Mouse (Mus musculus) G1E-ER4 (cell line): ENCODE data around the gene Gm49369. TPM values are rescaled to one million over a fixed set of nuclear protein-coding genes. Genes with fewer than 3 reads are reported as not detected.

Experiments used
- GATA1 ChIP-seq: IDR thresholded peaks from one replicate; pipeline ENCODE4 v1.8.0; 2012; ENCODE audit warnings: low read length, inconsistent platforms
- polyA plus RNA-seq: library from polyadenylated mRNA; stranded (reverse); fragments of >175 nt; gene quantifications from 2 replicates; pipeline ENCODE4 v1.2.3, GENCODE M21; 2012

The Gm49369 gene
- polyA plus RNA-seq, 1 experiment = 24.2 TPM

DNA sequence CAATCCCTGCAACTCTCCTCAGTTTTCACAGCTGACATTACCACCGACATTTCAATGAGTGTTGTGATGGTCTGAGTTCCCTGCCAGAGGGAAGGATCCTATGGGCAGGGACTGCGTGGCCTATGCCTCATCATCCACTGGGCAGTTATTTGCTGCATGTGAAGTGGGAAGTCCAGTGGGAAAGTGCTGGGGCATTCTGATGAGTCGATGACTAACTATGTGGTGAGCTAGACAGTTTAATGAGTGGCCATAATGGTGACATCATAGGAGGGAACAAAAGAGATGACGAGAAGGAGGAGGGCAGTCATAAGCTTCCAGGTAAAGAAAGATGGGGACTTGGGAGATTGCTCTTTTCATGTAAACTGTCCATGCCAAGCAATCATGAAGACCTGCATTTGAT, 19.4 kb downstream of the Gm49369 start:
- no peak for TF ChIP-seq GATA1

DNA sequence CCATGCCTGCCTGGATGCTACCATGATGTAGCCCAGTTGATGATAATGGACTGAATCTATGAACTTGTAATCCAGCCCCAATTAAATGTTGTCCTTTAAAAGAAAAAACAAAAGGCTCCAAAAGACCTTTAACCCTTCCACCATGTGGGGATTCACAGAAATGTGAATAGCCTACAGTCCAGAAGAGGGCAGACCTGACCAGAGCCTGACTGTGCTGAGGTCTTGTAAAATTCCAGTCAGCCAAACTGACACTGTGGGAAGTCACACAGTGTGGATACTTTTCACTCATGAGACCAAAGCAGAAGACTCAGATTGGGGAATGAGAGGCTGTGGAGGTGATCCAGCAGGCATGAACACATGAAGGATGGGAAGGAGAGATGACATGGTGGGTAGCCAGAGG, 21.7 kb downstream of the Gm49369 start:
- no peak for TF ChIP-seq GATA1

DNA sequence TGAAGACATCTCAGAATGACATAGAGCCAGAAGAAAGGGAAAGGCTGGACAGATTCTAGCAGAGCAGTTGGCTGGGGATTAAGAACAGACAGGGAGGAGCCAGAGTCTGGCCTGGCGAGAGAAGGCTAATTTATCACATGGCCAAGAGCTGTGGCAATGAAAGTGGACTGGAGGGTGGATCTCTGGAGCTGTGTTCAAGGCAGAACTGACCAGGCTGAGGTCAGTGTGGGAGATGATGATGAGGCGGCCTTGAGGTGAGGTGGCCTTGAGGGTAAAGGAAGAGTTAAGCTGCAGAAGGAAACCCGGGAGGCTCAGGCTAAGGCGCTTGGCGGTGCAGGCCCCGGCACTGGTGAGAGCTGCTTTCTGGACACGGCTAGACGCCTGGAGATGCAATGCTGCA, 23.3 kb downstream of the Gm49369 start:
- no peak for TF ChIP-seq GATA1

DNA sequence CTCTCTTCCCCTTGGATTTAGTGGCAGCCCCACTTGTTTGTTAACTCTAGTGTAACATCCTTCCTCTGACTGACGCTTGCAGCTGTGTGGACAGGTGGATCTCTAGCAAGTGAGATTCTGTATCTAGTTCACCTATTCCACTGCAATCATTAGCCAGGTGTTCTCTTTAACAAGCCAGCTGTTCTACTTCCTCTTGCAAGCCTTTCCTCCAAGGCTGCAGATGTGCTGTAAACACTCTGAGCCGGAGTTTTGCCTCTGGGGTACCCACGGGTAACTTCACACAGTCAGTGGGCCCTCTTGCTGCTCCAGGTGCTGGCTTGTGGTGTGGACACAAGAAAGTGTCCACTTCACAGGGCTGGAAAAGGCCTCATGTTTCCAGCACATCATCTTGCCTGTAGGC, 24.9 kb downstream of the Gm49369 start:
- TF ChIP-seq GATA1 = no peak

DNA sequence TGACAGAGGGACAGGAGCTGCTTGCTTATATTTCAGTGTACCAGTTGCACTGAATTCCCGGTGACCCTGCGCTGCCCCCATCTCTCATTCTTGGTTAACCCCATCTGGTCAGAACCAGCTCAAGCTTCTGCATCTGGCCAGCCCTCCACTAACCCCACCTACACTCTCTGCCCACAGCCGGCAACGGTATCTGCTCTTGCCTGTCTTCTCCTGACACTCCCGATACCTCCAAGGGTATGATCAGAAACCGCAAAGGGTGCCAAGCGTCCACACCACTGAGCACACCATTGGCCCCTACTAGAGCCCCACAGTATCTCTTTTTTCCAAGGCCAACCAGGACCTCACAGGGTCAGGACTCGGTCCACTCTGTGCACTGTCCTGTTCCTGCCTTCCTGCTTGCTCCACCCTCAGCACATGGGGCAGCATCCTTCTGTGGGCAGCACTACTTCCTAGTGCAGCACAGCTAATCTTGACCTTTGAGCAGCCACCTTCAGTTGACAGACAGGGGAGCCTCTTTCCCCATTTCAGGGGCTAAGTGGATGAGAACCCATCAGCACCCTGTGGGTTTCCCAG, 27.7 kb downstream of the Gm49369 start:
- TF ChIP-seq GATA1 = no peak

DNA sequence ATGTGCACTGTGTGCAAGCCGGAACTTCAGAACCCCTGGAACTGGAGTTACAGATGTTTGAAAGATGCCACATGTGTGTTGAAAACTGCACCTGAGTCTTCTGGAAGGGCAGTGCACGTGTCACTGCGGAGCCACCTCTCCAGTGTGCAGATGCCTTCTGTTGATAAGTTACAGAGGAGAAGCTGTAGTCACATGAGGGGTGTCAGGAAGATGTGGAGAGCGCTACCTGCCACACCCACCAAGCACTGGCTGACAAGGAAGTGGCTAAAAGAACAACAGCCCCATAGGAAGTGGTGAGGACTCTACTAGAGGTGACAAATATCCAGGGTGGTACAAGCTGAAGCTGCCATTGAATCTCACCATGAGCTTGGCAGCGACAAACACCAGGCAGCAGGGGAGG, 28.6 kb downstream of the Gm49369 start:
- no peak for TF ChIP-seq GATA1

DNA sequence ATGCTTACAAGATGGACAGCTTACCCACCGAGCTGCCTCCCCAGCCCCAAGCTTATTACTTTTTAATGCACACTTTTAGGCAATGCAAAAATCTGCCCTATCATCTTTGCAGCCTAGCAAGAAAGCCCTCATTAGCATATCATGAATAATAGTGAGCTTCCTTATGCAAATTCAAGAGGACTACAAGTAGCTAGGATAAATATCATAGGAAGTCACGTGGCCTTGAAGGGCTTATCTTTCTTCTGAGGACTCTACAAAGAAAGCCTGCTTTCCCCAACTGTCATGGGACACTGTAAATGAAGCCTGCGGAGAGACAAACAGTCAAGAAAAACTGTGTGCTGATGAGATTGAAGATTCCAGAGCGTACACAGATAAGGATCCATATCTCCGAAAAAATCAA, 30.9 kb downstream of the Gm49369 start:
- TF ChIP-seq GATA1 = peak; percentile 40

DNA sequence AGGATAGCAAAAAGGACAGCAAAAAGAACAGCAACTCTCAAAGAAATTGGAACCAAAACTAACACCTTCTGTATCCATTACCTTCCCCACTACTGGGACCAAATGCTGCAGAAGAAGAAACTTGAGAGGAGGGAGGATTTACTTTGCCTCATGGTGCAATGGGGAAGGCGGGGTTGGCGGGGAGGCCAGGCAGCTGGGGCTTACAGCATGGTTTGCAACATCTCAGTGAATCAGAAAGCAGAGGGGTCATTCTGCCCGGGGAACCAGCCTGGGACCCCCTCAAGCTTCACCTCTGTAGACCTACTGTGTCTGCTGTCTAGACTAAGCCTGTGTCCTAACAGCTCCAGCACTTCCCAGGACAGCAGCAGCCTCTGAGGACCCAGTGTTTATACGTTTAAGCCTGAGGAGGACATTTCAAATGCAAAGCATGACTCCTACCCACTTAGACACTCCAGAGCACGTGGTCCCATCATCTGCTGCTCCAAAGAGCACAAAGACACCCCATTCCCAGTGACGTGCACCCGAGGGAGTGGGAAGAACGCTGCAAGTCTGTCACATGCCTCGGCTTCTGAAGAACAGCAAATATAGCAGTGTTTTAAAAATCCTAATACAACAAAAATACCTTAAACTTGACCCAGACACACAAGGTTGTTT, 33.0 kb downstream of the Gm49369 start:
- TF ChIP-seq GATA1 = no peak

DNA sequence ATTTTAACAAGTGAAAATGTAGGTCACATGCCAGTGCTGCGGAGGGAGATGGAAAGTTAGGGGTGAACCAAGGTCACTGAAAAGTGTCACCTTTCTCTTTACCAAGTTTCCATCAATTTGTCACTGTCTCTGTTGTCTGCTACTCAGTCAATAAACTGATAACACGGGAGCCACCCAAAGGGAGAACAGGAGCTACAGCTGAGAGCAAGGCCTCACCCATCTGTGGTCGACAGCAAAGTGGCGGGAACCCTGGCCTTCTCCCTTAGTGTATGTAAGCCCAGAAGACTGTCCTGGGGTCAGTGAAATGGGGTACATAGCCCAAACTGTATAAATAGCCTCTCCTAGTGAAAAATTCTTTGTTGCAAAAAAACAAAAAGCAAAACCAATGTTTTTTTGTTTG, 34.9 kb downstream of the Gm49369 start:
- TF ChIP-seq GATA1 = no peak

DNA sequence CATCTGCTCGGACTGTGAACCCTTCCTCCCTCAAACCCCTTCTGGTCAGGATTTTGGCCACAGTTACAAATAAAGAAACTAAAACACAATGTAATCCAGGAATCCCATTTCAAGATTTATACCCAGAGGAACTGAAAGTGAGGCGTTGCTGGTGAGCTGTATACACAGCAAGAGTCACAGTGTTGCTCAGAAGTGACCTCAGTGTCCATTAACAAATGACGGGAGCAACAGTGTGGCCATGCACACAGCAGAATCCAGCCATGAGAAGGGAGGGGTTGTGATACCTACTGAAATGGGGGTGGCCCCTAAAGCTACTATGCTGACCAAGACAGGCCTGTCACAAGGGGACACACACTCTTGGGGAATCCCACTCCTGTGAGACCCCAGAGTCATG, 40.2 kb downstream of the Gm49369 start:
- TF ChIP-seq GATA1 = no peak

DNA sequence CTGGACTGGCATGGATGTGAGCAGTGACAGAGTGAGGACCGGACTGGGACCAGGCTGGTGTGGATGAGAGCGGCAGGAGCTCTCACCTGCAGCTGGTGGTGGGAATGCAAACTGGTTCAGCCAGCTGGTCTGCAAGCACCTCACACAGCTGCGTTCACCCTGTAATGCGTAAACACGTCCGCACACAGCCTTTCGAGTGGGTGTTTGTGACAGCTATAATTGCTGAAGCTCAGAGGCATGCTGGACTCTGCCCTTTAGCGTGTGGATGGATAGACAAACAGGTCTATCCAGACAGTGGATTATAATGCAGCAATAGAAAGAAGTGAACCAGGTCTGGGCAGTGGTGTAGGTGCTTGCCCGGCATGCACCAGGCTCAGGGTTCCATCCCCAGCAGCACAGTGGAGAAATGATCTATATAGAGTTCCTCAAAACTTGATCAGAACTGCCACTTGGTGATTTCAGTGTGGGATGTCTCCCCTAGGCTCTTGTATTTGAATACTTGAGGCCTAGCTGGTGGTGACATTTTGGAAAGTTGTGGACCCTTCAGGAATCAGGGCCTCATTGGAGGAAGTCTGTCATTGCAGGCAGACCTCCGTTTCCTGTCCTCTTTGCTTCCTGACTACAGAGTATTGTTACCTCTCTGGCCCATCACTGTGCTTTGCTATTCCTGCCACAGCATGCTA, 40.8 kb downstream of the Gm49369 start:
- TF ChIP-seq GATA1 = no peak

DNA sequence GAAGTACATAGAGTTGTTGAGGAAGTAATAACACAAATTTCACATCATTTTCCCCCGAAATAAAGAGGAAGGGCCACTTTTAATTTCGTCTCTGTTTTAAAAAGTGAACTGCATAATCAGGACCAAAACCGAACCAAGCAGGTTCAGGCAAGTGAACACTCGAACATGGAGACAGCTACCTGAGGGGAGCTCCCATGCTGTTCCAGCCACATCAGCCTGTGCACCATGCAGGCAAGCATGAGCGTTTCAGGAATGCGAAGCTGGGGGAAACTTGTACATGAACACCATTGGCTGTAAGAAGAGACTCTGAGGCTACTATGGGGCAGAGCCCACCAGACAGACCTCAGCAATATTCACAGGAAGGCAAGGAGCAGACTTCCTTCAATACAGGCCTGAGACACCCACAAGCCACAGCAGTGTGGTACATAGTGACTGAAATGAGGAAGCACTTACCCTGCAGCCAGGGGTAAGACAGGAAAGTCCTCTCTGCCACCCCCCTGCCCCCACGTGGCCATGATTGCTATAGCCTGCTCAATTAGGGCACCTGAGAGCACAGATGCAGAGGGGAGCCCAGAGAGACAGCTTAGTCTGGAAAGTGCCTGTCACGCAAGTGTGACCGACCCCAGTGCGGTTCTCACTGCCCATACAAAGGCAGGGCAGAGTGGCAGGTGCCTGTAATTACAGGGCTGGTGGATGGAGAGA, 42.0 kb downstream of the Gm49369 start:
- no peak for TF ChIP-seq GATA1

DNA sequence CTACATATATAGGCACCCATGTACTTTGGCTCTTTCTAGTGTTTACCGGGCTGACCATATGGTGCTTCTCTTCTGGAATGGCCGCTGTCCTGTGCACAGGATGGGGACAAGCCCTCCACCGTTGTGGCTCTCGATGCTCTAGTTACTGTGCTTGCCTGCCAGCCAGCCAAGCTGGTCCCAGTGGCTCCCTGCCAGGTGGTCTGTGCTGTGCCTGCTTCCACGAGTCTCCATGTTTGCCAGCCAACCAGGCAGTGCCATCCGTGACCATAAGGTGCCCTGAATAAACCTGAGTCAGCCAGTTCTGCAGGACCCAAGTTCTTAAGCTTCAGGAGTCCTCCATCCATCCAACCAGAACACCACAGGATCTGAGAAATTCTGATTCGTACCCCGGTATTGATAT, 47.3 kb downstream of the Gm49369 start:
- no peak for TF ChIP-seq GATA1

DNA sequence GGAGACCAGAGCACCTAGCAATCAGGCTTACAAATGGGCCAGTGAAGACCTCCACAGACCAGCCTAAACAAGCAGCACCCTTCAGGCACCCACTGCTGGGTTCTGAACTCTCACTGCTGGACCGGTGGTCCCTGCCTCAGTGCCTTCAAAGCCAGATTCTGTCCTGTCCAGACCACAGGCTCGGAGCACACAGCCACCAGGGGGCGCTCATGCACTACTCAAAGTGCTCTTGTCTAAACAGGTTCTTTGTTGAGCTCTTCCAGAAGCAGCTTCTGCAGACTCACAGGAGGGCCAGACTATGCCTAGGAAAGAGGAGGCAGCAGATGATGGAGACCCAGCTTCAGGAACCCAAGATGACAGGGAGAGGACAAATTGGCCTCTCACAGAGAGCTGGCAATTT, 48.2 kb downstream of the Gm49369 start:
- TF ChIP-seq GATA1 = no peak

DNA sequence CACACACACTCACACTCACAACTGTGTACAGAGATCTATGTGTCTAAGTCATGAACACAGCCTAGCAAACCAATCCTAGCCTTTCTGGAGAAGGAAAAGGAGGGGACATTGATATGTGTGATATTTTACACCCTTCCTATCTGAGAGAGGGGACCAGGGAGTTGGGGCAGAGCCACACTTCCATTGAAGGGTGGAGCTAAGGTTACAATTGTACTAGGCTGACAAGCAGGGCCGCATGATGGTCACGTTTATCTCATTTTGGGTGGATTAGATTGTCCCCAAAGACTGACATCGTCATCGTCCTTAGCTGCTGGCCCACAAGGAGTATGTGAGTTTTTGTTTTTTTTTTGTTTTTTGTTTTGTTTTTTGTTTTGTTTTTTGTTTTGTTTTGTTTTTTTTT, 51.2 kb downstream of the Gm49369 start:
- no peak for TF ChIP-seq GATA1

DNA sequence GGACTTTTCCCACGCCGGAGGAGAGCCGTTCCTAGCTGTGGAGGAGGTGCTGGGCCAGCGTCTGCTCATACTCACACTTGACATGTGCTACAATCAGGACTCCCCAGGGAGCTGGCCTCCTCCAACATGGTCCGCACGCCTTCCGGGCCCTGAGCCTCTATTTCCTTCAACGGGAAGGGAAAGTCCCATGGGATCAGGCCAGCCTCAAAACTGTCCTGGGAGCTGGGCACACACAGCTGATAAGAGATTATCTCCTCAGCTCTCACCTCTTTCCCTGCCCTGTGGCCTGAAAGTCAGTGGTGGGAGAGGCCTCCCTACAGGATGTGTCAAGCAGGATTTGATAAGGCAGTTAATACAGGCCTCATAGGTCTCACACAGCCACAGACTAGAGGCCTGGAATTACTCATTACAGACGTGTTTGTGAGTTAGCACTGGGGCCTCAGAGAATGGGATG, 52.2 kb downstream of the Gm49369 start:
- peak; percentile 12 for TF ChIP-seq GATA1
